Mouse (Mus musculus) right cerebral cortex, adult 2 months (tissue): ENCODE results near the gene Wtip.
"Not testable (repeated sequence)": the region's sequence is repeated elsewhere in the genome, so short reads cannot be mapped to it uniquely, and the experiment has no call there.

Source experiments
- DNase-seq, 2 experiments: peaks; one replicate each; pipeline ENCODE4 v3.0.0; 2021 to 2022; ENCODE audit warnings: low spot score in 2 of 2

Gene Wtip

GRCm38 (mm10) chr7:34133117-34133762 lies at the start of gene Wtip:
Gene Wtip (minus strand): TSS chr7:34133268.
- DNase-seq = peak in 1 of 2 experiments; percentile 30

- not testable (repeated sequence) for DNase-seq
Measured at GRCm38 (mm10) chr7:34176241-34176640, 43.2 kb upstream of the Wtip start.

GRCm38 (mm10) chr7:34172251-34172650 lies 39.2 kb upstream of the Wtip start:
- no peak for DNase-seq

GRCm38 (mm10) chr7:34169454-34169853 lies 36.4 kb upstream of the Wtip start, which contains the start of gene Uba2:
Gene Uba2 (minus strand): TSS chr7:34169599.
- no peak for DNase-seq

- peak; percentile 90 to 94 for DNase-seq
Measured at GRCm38 (mm10) chr7:34168470-34169251, 35.6 kb upstream of the Wtip start.

GRCm38 (mm10) chr7:34167766-34168469 lies 34.9 kb upstream of the Wtip start:
- peak in 1 of 2 experiments; percentile 35 for DNase-seq

GRCm38 (mm10) chr7:34166850-34167249 lies 33.8 kb upstream of the Wtip start:
- DNase-seq = no peak

GRCm38 (mm10) chr7:34165999-34166398 lies 32.9 kb upstream of the Wtip start:
- DNase-seq = no peak

- no peak for DNase-seq
Measured at GRCm38 (mm10) chr7:34164671-34165070, 31.6 kb upstream of the Wtip start.

GRCm38 (mm10) chr7:34159167-34159566 lies 26.1 kb upstream of the Wtip start:
- DNase-seq = no peak

- DNase-seq = no peak
Measured at GRCm38 (mm10) chr7:34157994-34158393, 24.9 kb upstream of the Wtip start.

- no peak for DNase-seq
Measured at GRCm38 (mm10) chr7:34147193-34147592, 14.1 kb upstream of the Wtip start.

GRCm38 (mm10) chr7:34141123-34141522 lies 8.1 kb upstream of the Wtip start:
- peak in 1 of 2 experiments; percentile 35 for DNase-seq

- no peak for DNase-seq
Measured at GRCm38 (mm10) chr7:34139493-34139892, 6.4 kb upstream of the Wtip start.

GRCm38 (mm10) chr7:34134336-34134735 lies 1.3 kb upstream of the Wtip start:
- no peak for DNase-seq

- DNase-seq = no peak
Measured at GRCm38 (mm10) chr7:34132355-34133079, 551 bp downstream of the Wtip start.

GRCm38 (mm10) chr7:34131959-34132354 lies 1.1 kb downstream of the Wtip start:
- DNase-seq = no peak

GRCm38 (mm10) chr7:34131118-34131517 lies 1.9 kb downstream of the Wtip start:
- DNase-seq = no peak

- no peak for DNase-seq
Measured at GRCm38 (mm10) chr7:34126291-34126690, 6.8 kb downstream of the Wtip start.

GRCm38 (mm10) chr7:34125346-34125745 lies 7.7 kb downstream of the Wtip start:
- DNase-seq = no peak

GRCm38 (mm10) chr7:34122987-34123720 lies 9.9 kb downstream of the Wtip start:
- no peak for DNase-seq
